Comparison of ENCODE assay signal across 8 mouse cellular contexts in the genomic region with DNA sequence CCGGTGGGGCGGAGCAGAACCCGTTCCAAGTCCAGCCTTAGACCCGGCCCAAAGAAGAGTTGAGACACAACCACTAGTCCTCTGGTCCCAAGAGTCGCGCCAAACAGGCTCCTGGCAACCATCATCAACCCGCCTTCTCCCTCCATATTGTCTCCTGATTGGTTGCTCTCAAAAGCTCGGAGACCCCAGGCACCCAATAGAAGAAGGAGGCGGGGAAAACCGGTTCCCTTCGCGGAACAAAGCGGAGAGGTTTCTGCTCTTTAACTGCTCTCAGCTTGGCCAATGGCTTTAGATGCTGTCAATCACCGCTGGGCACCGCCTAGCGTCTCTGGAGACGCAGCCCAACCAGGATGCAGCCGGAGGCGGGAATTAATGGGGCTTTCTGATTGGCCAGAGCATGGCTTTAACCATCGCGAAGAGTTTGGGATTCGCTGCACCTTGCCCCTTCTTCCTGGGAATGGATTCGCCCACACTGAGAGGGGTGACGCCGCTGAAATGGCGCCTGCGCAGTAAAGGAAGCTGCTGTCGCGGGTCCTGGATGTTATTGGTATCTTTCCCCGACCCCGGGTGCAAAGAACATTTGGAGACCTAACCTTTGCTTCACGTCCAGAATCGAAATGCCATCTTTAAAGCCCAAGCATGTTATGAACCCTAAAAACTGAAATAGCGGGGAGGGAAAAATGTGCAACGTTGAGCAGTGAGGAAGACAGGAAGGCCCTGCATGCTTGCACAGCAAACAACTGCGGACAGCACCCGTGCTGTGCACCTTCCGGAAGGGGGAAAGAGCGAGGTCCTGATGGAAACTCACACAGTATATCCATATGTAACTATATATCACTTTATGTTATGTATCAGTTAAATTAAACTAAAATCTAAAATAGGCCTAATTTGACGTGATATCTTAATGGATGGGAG. TPM values are rescaled to one million over a fixed set of nuclear protein-coding genes. Genes with fewer than 3 reads are reported as not detected.
DNase-seq lines count a peak whose midpoint lies in the region; ATAC-seq and TF ChIP-seq lines count a peak whose summit lies in the region.

A gene (minus strand): TSS at position 136 of the 915 bp plus-strand sequence.

- H3K27me3 ChIP-seq in forebrain, embryonic 15.5 days: no peaks in the 10 kb centered on the region

- TF ChIP-seq POLR2A in lung, adult 2 months (IDR thresholded peaks at IDR 0.05; ENCODE audit: borderline replicate concordance, extremely low read depth, low read depth, low read length): peak; percentile 87; the same call in 1 of the 2 replicates

- peak; percentile 99 for DNase-seq in ES-E14 (ENCODE audit: low read depth, low spot score)
- peak; percentile 100 for DNase-seq in cerebellum, adult 11-12 months
- peak; percentile 98 for DNase-seq in heart, postnatal 25 days (ENCODE audit: low spot score)
- peak; percentile 99 for DNase-seq in layer of hippocampus, adult 18-20 months (ENCODE audit: low spot score in 2 of 2)
- DNase-seq in lung, adult 2 months: peak; percentile 93
- DNase-seq in thymus, adult 18-20 months: peak; percentile 98 to 99

- in situ Hi-C loops in ES-E14 (cut with MboI; ENCODE audit: low sequenced_read_pairs in 2 of 2, unreplicated experiment in 2 of 2): no loop called here

- peak; percentile 98 for ATAC-seq in forebrain, embryonic 15.5 days (replicated peaks)
- peak; percentile 87 for ATAC-seq in neutrophil, adult 5-6 weeks (ENCODE audit: extremely low read depth, insufficient number of reproducible peaks, low FRiP score, poor library complexity, severe bottlenecking)

- 2% methylated on average over 40 of the region's 40 CpGs for WGBS in forebrain, embryonic 15.5 days
- WGBS in lung, adult 2 months: 1% methylated on average over 40 of the region's 40 CpGs

- intact Hi-C loops in heart, postnatal 25 days (cut with DNase I): loop anchor here (10.0 kb wide), 1 partner anchor 251 kb away; a partner anchor contains a TSS

- TF ChIP-seq CTCF in lung, adult 2 months (IDR thresholded peaks at IDR 0.05; ENCODE audit: insufficient read depth, low read length): no peak

- no peaks in the 10 kb centered on the region; the same call in 1 of the 2 replicates for H3K36me3 ChIP-seq in ES-E14 (ENCODE audit: control insufficient read depth, insufficient read depth, low read length, poor library complexity, severe bottlenecking)
- no peaks in the 10 kb centered on the region for H3K36me3 ChIP-seq in forebrain, embryonic 15.5 days

- H3K9ac ChIP-seq in ES-E14 (ENCODE audit: insufficient read depth, low read depth, low read length, poor library complexity, severe bottlenecking): peak within 1 kb of the TSS; percentile 78
- peak within 1 kb of the TSS; percentile 72 for H3K9ac ChIP-seq in forebrain, embryonic 15.5 days (replicated peaks)

- H3K4me1 ChIP-seq in ES-E14 (ENCODE audit: control insufficient read depth in 2 of 2, insufficient read depth in 2 of 2, low read length in 2 of 2, poor library complexity in 1 of 2): peaks cover 0 to 7% of the 10 kb centered on the region in 2 experiments; a peak in 1 of 4 replicates
- H3K4me1 ChIP-seq in forebrain, embryonic 15.5 days: peaks cover 32% of the 10 kb centered on the region
- peaks cover 7% of the 10 kb centered on the region; the same call in 1 of the 2 replicates for H3K4me1 ChIP-seq in lung, adult 2 months (ENCODE audit: control insufficient read depth, insufficient read depth, low read length)

- H3K4me2 ChIP-seq in forebrain, embryonic 15.5 days (replicated peaks): peak within 1 kb of the TSS; percentile 92

- peak within 1 kb of the TSS; percentile 79 to 81 for H3K4me3 ChIP-seq in ES-E14 (ENCODE audit: insufficient read depth in 1 of 2, low read depth in 1 of 2, low read length in 2 of 2, poor library complexity in 1 of 2, severe bottlenecking in 1 of 2)
- peak within 1 kb of the TSS; percentile 68 for H3K4me3 ChIP-seq in forebrain, embryonic 15.5 days
- peak within 1 kb of the TSS; percentile 86 for H3K4me3 ChIP-seq in lung, adult 2 months (replicated peaks; ENCODE audit: extremely low read depth, low read depth, low read length)

- H3K9me3 ChIP-seq in ES-E14 (ENCODE audit: control insufficient read depth, insufficient read depth, low read depth, low read length): no peaks in the 10 kb centered on the region
- H3K9me3 ChIP-seq in forebrain, embryonic 15.5 days: no peaks in the 10 kb centered on the region

- no peak within 1 kb of the TSS for H3K27ac ChIP-seq in ES-E14 (ENCODE audit: insufficient read depth, low read depth, low read length, poor library complexity, severe bottlenecking)
- peak within 1 kb of the TSS; percentile 85 for H3K27ac ChIP-seq in forebrain, embryonic 15.5 days (replicated peaks)

TF ChIP-seq in ES-E14, 5 proteins besides CTCF, POLR2A, EP300 and RAD21:
- TF ChIP-seq ZNF384 (IDR thresholded peaks at IDR 0.05; ENCODE audit: low read depth, low read length): no peak
- peak; percentile 81 for TF ChIP-seq CHD2 (IDR thresholded peaks at IDR 0.05; ENCODE audit: low read depth, low read length)
- TF ChIP-seq MAFK (IDR thresholded peaks at IDR 0.05; ENCODE audit: insufficient read depth, low read depth, low read length): 0 out of 2 replicates have a peak, but pooled peaks have one; percentile 16

RNA-seq across cellular contexts. Expression of the gene that starts here (rescaled TPM):
- 12.6 and 12.8 TPM in 2 replicates for total RNA-seq in ES-E14 (2012; rRNA removed)
- polyA plus RNA-seq in forebrain, embryonic 15.5 days (2015; fragmentation: Nextera tagmentation; extraction: Ambion mirVana): 118 and 120 TPM in 2 replicates
- total RNA-seq in heart, postnatal 25 days (2021): 10 to 100 TPM; 10.2 to 11.2 TPM
- 10 to 100 TPM; 19.5 to 21.8 TPM for total RNA-seq in layer of hippocampus, adult 18-20 months (2021)
- polyA plus RNA-seq in lung, adult 2 months (2012; rRNA removed): 42.1 and 52.9 TPM in 2 replicates
- total RNA-seq in neutrophil, adult 5-6 weeks (2017): 5.5 and 7.6 TPM in 2 replicates
